Mouse (Mus musculus) frontal cortex, postnatal 14 days (tissue): Measurements from ENCODE around the gene Abl1.

ENCODE experiments used
- DNase-seq, 2 experiments: peaks; one replicate each; pipeline ENCODE4 v3.0.0; 2022; ENCODE audit warnings: low spot score in 2 of 2

Gene Abl1

DNA sequence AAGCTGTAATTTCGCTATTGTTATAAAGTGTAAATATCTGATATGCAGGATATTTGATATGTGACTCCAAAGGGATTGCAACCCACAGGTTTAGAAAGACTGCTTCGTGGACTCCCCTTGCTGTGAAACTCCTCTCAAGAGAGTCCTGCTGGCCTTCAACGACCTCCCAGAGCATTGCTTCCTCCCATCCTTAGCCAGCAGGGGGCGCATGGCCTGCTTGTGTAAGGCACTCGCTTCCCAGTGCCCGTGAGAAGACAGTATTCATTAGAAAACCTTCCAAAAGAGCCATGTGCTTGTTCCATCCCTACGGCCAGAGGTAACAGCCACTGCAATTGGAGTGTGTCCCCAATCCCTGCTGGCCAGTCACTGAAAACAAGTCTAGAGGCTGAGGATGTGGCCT is 98.9 kb downstream of the Abl1 start:
- peak; percentile 50 to 78 for DNase-seq

DNA sequence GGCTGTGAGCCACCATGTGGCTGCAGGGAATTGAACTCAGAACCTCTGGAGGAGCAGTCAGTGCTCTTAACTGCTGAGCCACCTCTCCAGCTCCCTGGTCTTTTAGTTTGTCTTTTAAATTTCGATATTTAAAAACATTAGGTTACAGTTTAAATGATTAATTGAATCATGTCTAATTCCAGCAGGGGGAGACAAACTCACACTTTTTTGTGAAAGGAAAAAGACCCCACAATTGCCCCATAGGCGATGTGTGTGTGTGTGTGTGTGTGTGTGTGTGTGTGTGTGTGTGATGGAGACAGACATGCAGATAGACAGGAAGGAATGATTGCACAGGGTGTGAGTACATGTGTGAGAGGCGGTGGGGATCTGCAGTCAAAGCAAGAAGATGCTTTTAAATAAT is 100.1 kb downstream of the Abl1 start:
- no peak for DNase-seq

DNA sequence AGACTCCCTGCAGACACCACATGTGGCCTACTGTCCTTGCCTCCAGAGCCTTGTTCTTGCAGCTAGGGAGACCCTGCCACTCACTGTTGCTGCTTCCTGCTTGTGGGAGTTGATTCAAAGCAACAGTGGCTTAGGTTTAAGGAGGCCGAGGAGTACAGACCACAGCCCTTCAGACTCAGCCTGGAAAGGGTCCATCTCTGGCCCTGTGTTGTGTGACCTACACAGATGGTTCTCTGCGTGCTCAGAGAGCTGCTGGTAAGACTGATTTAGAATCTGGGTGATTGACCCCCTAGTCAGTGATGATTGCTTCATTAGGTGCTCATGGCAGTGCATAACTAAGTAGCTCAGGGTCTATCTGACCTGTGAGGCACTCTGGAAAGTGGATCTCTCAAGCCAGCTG is 101.0 kb downstream of the Abl1 start:
- DNase-seq = no peak

DNA sequence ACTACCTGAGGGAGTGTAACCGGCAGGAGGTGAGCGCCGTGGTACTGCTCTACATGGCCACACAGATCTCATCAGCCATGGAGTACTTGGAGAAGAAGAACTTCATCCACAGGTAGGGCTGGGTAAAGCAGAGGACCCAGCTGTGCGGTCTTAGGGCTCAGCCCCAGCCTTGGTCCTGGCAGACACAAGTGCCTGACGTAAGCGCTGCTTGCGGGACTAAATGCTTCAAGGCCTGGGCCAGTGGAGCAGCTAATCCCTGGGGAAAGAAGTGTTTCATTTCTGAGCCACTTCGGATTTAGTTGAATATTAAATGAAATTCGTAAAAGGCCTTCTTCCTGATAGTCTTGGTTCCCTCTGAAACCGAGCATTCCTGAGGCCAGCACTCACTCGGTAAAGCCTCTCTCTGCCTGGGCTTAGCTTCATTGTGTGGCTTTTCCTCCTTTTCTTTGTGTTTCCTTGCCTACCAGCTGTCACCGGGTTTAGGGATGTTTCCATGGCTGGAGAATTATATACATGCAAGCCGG is 102.6 kb downstream of the Abl1 start:
- DNase-seq = no peak

DNA sequence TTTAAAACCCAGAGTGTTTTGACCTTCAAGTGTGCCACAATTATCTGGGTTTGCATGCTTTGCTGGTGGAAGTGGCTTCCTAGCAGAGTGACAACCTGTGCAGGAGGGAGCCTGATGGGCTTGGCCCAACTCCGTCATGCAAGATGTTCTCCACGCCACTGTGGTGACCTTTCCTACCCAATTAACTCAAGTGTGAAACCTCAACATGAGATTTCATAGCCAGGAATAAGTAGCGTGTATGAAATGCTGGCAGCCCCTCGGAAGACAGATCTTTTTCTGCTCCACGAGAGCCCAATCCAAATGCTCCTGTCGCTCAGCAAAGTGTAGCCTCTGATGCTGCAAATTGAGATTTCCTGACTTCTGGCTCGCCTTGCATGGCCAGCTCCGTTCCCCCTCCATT is 103.1 kb downstream of the Abl1 start:
- DNase-seq = no peak

DNA sequence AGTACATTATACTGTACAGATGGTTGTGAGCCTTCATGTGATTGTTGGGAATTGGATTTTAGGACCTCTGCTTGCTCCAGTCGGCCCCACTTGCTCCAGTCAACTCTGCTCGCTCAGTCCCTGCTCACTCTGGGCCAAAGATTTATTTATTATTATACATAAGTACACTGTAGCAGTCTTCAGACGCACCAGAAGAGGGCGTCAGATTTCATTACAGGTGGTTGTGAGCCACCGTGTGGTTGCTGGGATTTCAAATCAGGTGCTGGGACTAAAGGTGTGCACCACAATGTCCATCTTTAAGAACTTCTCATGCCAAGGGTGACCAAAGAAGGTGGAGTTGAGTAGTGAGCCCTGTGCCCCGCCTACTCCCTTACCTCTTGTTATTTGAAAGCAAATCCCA is 104.4 kb downstream of the Abl1 start:
- no peak for DNase-seq

DNA sequence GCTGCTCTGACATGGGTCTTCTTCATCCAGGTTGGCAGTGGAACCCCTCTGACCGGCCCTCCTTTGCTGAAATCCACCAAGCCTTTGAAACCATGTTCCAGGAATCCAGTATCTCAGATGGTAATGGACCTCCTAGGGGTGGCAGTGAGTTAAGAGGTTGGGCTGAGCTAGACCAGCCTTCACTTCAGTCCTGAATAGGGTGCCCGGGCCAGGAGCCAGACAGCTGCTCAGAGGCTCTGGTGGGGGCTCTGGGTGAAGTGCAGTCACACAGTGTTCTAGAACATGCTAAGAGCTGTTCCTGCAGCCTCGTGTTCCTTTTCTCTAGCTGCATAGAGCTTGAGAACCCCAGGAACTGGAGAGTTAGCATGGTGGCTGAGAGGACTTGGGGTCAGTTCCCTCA is 108.8 kb downstream of the Abl1 start:
- no peak for DNase-seq

DNA sequence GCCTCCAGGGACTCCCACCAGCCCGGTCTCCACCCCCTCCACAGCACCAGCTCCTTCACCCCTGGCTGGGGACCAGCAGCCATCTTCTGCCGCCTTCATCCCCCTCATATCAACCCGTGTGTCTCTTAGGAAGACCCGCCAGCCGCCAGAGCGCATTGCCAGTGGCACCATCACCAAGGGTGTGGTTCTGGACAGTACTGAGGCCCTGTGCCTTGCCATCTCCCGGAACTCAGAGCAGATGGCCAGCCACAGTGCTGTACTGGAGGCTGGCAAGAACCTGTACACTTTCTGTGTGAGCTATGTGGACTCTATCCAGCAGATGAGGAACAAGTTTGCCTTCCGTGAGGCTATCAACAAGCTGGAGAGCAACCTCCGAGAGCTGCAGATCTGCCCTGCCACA is 113.2 kb downstream of the Abl1 start:
- DNase-seq = no peak

DNA sequence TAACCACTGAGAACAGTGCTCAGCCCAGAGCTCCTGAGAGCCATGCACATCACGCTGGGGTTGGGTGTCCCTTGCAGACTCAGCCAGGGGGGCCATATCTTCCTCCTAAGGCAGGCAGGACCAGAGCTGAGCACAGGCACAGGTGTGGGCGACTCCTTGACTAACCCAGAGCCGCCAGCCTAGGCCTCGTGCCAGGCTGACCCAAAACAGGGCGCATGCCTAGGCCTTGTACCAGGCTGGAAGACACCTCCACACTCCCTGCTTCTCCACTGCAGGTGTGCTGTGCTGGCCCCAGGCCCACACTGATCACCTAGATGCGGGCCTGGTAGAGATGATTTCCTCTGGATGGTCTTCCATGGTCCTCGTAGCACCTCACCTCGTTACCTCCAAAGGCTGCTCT is 114.6 kb downstream of the Abl1 start:
- no peak for DNase-seq

DNA sequence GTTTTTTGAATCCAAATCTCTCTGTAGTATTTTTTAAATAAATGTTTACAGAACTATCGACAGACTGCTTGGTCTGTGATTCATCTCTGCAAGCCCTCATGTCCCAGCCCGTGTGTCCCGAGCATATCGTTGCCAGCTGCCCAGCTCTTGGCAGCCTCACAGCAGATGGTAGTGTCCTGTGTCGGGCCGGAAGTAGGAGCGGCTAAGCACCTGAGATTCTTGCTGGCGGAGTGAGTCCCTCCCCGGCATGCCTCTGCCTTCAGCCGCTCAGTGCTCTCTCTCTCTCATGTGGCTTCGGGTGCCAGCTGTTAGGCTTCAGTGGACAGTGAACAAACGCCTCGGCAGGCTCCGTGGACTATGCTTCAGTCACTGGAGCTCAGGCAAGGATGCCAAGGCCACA is 115.3 kb downstream of the Abl1 start:
- DNase-seq = no peak

DNA sequence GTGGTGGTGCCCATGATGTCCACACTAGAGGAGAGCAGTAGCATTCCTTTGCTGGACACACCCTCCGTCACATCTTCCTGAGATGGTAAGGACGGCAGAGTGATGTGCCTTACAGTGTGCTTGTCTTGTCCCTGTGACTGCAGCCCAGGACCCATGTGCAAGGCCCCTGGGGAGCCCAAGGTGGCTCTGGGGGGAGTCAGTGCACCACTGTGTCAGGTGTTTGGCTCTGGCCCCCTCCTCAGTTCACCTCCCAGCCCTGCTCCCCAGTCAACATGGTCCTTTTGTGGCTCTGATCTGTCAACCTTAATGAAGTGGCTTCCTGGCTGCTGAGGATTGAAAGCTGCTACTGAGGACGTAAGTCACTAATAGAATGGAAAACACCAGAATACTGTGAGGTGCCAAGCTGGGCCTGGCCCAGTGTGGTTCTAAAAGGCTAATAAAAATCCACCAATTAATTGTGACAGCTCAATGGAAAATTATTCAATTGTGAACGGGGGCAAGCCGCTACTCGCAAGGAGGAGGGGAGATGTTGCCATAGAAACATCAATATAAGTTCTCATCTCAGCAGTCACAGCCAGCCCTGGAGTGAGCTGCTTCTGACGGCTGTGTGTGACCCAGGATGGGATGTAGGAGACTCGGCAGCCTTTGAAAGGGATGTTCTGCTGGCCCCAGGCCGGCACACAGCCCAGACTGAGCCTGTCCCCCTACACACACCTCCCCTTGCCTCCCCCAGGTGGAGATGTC is 118.6 kb downstream of the Abl1 start:
- DNase-seq = no peak

DNA sequence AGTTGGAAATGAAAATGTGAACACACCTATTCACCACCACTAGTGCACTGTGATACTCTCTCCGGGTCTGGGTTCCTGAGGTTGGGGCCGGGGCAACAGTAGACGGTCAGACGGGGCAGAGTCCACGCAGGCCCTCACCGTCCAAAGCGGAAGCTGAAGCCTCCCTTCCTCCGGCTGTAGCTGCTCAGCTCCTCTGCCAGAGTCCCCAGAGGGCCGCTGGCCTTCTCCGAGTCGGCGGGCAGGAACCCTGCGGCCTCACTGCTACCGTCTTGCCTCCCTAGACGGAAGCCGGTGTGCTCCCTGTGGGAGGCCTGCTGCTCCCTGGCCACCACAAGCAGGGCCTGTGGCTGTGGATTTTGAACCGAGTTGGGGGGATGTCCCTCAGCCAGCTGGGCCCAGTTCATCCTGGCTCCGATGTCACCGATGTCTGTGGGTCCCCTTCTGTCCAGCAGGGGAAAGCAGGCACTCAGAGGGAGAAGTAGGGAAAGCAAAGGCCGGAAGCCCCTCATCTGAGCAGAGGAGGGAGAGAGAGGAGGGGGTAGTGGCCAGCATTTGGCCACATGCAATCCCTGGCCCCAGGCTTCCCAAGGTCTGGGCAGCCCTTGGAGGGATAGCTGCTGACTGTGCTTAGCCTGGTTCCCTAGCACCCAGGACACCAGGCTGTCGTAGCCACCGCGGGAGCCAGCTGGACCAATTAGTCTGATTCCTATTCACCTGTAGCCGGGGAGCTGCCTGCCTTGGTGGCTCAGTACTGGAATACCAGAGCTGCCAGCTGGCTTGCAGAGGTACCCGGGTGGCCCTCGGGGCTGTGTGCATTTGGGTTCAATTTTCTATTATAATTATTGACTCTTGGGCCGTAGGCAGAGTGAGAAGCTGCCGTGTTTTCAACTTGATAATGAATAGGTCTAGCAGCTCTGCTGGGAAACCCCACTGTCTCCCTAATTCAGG is 120.5 kb downstream of the Abl1 start:
- DNase-seq = no peak

DNA sequence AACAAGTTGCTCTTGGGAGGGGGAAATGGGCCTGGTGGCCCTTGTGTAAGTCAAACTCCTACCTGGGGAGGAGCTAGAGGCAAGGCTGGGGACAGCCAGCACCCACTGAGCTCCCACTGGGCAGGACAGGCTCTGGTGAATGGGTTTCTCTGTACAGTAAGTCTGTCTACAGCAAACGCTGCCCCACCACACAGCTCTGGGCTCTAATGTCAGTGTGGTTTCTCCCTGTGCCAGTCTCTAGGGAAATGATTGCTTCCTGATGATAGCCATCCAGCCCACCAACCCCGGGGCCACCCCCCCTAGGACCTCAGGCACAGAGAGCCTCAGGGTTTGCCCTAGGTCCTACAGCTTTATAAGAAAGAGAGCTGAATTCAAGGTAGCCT is 121.2 kb downstream of the Abl1 start:
- DNase-seq = no peak

DNA sequence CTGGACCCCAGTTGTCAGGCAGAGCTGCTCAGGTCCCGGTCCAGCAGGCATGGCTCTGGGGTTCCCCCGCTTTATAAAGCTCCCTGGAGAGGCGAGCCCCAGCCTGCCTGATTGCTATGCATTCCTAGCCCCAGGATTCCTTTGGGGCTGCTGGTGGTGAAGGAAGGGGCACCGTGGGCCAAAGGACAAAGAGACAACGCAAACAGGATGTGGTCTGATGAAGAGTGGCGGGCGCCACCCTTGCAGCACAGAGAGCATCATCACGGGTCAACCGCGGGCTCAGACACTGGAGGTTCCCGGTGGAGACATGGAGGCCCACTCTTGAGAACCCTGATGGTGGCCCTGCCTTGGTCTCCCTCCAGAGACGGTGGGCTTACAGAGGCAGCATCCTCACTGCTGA is 122.3 kb downstream of the Abl1 start, which contains the start of gene Qrfp:
Gene Qrfp (minus strand): TSS at position 137 of the 400 bp plus-strand sequence.
- DNase-seq = no peak

DNA sequence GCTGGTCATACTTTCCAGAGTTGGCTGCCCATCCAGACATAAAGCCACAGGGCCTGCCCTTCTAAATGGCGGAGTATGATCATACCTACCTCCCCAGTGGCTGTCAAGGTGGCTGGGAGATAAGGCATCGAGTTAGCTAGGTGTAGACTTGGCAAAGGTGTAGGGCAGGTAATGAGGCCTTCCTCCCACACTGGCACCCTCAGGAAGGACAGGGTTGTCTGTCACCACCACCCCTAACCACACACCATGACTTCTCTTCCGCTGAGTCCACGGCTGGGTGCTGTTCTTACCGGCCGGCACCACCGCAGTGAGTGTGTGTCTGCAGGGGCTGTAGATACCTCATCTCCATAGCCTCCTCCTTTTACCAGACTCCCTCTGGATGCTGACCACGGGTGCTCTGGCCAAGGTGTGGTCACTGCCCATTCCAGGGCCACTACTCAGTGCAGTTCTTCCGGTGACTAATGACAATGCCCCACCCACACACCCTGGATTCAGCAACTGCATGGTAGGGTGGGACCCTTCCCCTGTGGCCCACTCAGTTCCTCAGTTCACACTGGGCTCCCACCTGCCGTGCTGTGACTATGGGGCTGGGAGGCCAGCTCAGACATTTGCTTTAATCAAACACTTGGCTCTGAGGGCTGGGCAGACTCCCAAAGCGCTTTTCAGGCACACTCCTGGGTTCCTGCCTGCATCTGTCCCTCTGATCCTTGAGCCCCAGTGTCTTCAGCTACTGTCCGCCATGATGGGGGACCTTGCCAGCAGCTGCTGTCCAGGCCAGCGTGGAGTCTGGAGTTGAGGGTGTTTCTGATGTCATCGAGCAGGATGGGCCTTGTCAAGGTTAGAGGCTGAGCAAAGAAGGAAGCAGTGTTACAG is 123.1 kb downstream of the Abl1 start:
- no peak for DNase-seq

DNA sequence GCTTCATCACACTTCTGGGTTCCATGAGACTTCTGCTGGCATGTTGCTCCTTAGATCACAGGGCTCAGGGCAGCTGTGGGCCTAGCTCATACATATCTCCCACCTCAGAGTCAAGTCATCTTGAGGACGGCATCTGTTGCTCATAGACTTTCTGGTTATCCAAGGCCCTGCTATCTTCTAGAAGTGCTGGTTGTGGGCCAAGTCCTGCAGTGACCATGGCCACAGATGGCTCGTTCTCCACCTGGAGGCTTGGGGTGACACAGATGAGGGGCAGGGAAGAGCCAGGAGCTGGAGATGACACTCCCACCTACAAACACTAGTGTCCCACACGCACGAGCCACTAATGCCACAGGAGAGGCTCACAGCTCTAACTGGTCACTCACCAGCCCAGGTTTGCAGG is 125.5 kb downstream of the Abl1 start:
- DNase-seq = no peak

DNA sequence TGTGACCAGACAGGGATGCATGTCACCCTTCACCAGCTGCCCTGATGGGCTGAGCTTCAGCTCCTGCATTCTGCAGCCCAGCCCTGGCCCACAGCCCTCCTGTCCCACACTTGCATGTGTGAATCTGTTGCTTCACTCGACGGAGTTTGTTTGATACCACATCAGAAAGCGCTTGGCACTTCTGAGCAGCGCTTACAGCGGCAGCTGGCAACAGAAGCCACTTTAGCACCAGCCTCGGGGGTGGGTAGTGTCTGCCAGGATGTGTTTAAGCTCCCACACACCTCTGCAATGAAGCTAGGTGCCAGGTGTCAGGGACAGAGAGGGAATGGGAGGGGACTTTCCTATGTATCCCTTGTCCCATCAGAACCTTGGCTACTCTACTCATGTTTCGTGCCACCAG is 126.5 kb downstream of the Abl1 start:
- DNase-seq = peak in 1 of 2 experiments; percentile 36

DNA sequence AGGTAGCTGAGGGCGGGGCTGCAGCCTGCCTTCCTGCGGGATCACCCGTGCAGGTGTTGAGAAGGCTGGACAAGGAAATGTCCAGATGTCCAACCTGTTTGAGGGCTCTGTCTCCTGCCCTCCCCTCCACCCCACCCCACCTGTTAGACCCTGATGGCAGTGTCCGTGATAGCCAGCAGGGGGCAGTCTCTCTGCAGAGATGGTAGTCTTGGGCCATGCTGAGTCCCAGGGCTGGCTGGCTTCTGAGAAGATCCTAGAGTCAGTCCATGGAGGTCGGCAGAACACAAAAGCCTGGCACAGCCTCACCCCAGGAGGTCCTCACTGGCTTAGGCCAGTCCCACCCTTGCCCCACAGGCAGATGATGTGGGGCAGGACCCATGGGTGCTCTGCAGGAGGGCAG is 127.2 kb downstream of the Abl1 start:
- peak in 1 of 2 experiments; percentile 48 for DNase-seq

DNA sequence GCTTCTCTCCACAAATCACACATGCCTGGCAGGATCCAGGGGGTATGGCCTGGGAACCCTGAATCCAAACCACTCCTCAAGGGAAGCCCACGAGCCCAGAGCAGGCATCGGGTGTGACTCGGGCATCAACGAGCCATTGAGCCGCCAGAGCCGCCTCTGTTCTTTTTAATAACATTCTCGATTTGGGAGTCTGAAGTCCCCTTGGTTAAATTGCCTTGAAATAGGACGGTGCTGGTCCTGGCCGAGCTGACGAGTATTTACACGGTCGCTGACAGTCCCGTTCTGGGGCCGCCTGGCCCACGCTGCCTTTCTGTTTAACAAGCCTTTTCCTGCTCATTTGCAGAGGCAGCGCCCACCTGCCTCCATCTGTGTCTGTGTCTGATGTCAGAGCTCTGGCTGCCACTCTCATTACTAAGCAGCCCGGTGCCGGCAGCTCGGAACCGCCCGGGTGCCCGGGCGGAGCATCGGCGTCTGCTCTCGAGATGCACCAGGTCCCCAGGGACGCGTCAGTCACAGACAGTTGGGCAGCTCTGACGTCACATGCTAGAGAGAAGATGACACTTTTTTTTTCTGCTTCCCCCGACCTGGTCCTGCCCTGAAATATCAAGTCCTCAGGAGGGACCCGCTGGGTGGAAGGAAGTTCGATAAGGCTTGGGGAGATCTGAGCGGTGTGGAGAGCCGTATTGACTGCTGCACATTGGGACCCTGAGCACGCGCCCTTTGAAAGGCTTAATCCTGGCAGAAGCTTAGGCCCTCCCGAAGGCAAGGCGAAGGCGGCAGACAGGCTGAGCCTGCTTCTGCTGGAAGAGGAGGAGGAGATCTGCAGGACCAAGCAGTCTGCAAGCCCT is 134.6 kb downstream of the Abl1 start:
- peak; percentile 52 to 59 for DNase-seq

DNA sequence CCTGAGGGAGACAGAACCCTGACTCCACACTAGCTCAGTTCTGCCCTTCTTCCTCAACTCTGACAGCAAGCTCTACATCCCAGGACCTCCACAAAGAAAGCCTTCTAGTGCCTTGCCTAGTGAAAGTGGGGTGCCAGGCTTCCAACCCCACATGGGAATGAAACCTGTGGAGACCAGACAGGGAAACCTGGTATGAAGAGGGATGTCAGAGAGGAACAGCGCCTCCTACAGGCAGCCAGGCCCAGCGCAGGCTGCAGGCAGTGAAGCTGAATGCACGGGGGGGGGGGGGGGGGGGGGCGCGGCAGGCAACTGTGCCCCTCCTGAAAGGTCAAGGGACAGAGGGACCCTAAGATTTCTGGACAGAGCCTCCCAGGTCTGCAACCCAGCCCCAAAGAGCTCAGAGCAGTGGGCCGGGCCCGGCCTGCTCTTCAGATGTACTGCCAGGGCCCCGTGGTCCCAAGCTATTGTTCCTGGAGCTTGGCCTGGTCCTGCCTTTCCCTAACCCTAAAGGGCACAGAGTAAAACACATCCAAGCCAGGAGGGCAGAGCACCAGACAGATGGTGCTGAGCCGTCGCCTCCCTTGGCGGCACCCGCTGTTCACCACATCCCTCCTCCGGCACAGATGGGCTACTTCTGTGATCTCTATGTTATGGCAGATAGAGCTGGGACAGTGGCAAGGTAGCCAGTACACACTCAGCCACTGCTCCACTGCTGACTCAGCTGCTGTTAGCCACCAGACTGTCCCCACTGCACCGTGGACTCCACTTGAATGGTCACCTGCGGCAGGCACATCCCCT is 136.0 kb downstream of the Abl1 start:
- DNase-seq = no peak
